Mouse (Mus musculus) liver, postnatal 0 days (tissue): ENCODE data around the gene Rev1. TPM values are rescaled to one million over a fixed set of nuclear protein-coding genes. Genes with fewer than 3 reads are reported as not detected.

ENCODE experiments used
- ATAC-seq: fragments of 200-750 bp; cut with Nextera tagmentation; 2 replicates; pipeline ENCODE4 v1.8.0; 2017; ENCODE audit warnings: mild to moderate bottlenecking, moderate library complexity
- DNase-seq: peaks from one replicate; pipeline ENCODE4 v3.0.0-alpha.2; 2016
- H3K27ac ChIP-seq: fragments of 300-500 bp; sonication (generic); 2 replicates; pipeline ENCODE4 v1.5.1; 2014; ENCODE audit warnings: antibody characterized with exemption, moderate library complexity, mild to moderate bottlenecking, low read depth
- H3K27me3 ChIP-seq: fragments of 300-500 bp; sonication (generic); 2 replicates; pipeline ENCODE4 v1.6.1; 2014; ENCODE audit warnings: low read length, control low read depth, mixed read lengths; ENCODE audit not compliant: insufficient read depth
- H3K36me3 ChIP-seq: fragments of 300-500 bp; sonication (generic); replicated peaks from 2 replicates; pipeline ENCODE4 v1.6.1; 2014; ENCODE audit warnings: mild to moderate bottlenecking, control low read depth, low read length, moderate library complexity, mixed read lengths; ENCODE audit not compliant: insufficient read depth
- H3K4me1 ChIP-seq: fragments of 300-500 bp; sonication (generic); 2 replicates; pipeline ENCODE4 v1.6.1; 2014; ENCODE audit warnings: antibody characterized with exemption, mild to moderate bottlenecking, control low read depth; ENCODE audit not compliant: insufficient read depth
- H3K4me2 ChIP-seq: fragments of 300-500 bp; sonication (generic); 2 replicates; pipeline ENCODE4 v1.6.1; 2014; ENCODE audit warnings: low read depth, mild to moderate bottlenecking, low read length, moderate library complexity, mixed read lengths
- H3K4me3 ChIP-seq: fragments of 300-500 bp; sonication (generic); 2 replicates; pipeline ENCODE4 v1.5.1; 2014; ENCODE audit warnings: low read depth, low read length
- H3K9ac ChIP-seq: fragments of 300-500 bp; sonication (generic); replicated peaks from 2 replicates; pipeline ENCODE4 v1.6.1; 2014; ENCODE audit warnings: mild to moderate bottlenecking, moderate library complexity
- H3K9me3 ChIP-seq: fragments of 300-500 bp; sonication (generic); 2 replicates; pipeline ENCODE4 v1.6.1; 2016; ENCODE audit warnings: mild to moderate bottlenecking, control low read depth, low read length, mixed read lengths
- CTCF ChIP-seq: sonication (generic); IDR thresholded peaks from 2 replicates; pipeline ENCODE4 v1.5.1; 2016; ENCODE audit warnings: antibody characterized with exemption, low read depth
- EP300 ChIP-seq: IDR thresholded peaks from 2 replicates; pipeline ENCODE4 v1.6.1; 2016; ENCODE audit warnings: antibody characterized with exemption, low read depth, mild to moderate bottlenecking
- WGBS: fragments of 180-500 bp; shearing (Covaris S2); extraction: QIAGEN DNeasy Blood & Tissue Kit; methylation state at CpG from one replicate; pipeline ENCODE4 v1.1.7; 2014; ENCODE audit not compliant: insufficient replicate concordance; 5-methylcytosine and 5-hydroxymethylcytosine counted together
- polyA plus RNA-seq: library from polyadenylated mRNA; unstranded; fragments of >200 nt; fragmentation: Nextera tagmentation; extraction: Ambion mirVana; gene quantifications from 2 replicates; pipeline ENCODE4 v1.2.1, GENCODE M21; 2015

The Rev1 gene
- polyA plus RNA-seq, 1 experiment from 2014 or later, result 8.8 TPM

DNA sequence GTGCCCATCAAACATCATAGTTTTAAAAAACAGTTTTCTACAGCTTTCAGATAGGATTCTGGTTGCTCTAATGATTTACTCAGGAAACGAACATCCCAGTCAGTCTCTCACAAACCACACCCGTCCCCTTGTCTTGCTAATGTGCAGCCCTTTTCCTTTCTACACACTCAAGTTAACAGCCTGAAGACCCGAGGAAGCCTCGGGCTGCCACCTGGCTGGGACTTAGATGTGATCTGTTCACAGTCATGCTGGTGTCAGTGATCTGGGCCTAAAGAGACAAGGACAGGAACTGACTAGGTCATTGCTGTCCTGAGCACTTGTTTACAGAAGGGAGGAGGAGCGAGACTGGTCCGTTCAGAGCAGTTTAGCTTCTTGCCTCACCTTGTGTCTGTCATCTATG lies 71.2 kb downstream of the Rev1 start:
- Histone ChIP-seq H3K9ac (no peak overlapping the region), H3K4me2 (no peak overlapping the region), H3K36me3 (peaks cover 59% of the 10 kb centered on the region), H3K4me1 (no peaks in the 10 kb centered on the region), H3K27me3 (no peaks in the 10 kb centered on the region), H3K27ac (peak overlapping the region; percentile 30; the same call in 1 of the 2 replicates), H3K4me3 (no peak overlapping the region), H3K9me3 (no peaks in the 10 kb centered on the region)
- WGBS, result 71% methylated on average over 6 of the region's 6 CpGs
- TF ChIP-seq CTCF, result no peak
- TF ChIP-seq EP300, result no peak
- no peak for DNase-seq
- ATAC-seq, result peak; percentile 74

DNA sequence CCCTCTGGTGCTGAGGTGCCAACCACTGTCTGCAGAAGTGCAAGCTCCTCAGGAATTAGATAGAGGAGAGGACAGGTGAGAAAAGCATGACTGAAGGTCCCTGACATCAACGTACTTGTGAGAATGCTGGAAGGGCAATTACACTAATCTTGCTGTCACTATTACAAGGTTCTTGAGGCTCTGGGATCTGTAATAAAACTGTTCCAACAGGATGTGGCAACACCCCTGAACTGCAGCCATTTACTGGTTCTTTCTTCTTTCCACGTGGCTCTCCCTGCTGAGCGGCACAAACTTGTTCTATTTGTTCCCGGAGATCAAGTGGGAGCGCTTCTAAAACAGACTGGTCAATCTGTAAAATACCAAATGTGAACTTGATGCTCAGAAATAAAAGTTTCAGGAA lies 74.4 kb downstream of the Rev1 start:
- Histone ChIP-seq H3K4me2 (no peak overlapping the region), H3K9me3 (no peaks in the 10 kb centered on the region), H3K27ac (no peak overlapping the region), H3K36me3 (peaks cover 78% of the 10 kb centered on the region), H3K9ac (no peak overlapping the region), H3K4me1 (no peaks in the 10 kb centered on the region), H3K4me3 (no peak overlapping the region), H3K27me3 (no peaks in the 10 kb centered on the region)
- TF ChIP-seq CTCF (no peak), EP300 (no peak)
- 93% methylated on average over 5 of the region's 5 CpGs for WGBS
- DNase-seq (no peak), ATAC-seq (no peak)

GRCm38 (mm10) chr1:38049562-38049961 lies 80.0 kb downstream of the Rev1 start:
- no peak for ATAC-seq
- Histone ChIP-seq H3K9me3 (no peaks in the 10 kb centered on the region), H3K4me2 (no peak overlapping the region), H3K27me3 (no peaks in the 10 kb centered on the region), H3K27ac (no peak overlapping the region), H3K36me3 (peaks cover 88% of the 10 kb centered on the region), H3K9ac (no peak overlapping the region), H3K4me1 (no peaks in the 10 kb centered on the region), H3K4me3 (no peak overlapping the region)
- TF ChIP-seq CTCF (no peak), EP300 (no peak)
- 28% methylated on average over 4 of the region's 4 CpGs for WGBS
- no peak for DNase-seq

- Histone ChIP-seq H3K27ac (no peak overlapping the region), H3K9me3 (no peaks in the 10 kb centered on the region), H3K4me3 (no peak overlapping the region), H3K4me2 (no peak overlapping the region), H3K36me3 (peaks cover 85% of the 10 kb centered on the region), H3K4me1 (no peaks in the 10 kb centered on the region), H3K27me3 (no peaks in the 10 kb centered on the region), H3K9ac (no peak overlapping the region)
- ATAC-seq, result peak; percentile 45; the same call in 1 of the 2 replicates
- DNase-seq, result no peak
- TF ChIP-seq CTCF, result no peak
- no peak for TF ChIP-seq EP300
- WGBS, result 83% methylated on average over 3 of the region's 3 CpGs
These were observed 81.5 kb downstream of the Rev1 start for GRCm38 (mm10) chr1:38048121-38048520.

GRCm38 (mm10) chr1:38038898-38039297 lies 90.7 kb downstream of the Rev1 start:
- Histone ChIP-seq H3K27ac (no peak overlapping the region), H3K4me3 (no peak overlapping the region), H3K9ac (no peak overlapping the region), H3K4me1 (no peaks in the 10 kb centered on the region), H3K36me3 (peaks cover 77% of the 10 kb centered on the region), H3K4me2 (no peak overlapping the region), H3K27me3 (no peaks in the 10 kb centered on the region), H3K9me3 (no peaks in the 10 kb centered on the region)
- ATAC-seq, result no peak
- 96% methylated on average over 2 of the region's 2 CpGs for WGBS
- TF ChIP-seq CTCF (no peak), EP300 (no peak)
- no peak for DNase-seq

DNA sequence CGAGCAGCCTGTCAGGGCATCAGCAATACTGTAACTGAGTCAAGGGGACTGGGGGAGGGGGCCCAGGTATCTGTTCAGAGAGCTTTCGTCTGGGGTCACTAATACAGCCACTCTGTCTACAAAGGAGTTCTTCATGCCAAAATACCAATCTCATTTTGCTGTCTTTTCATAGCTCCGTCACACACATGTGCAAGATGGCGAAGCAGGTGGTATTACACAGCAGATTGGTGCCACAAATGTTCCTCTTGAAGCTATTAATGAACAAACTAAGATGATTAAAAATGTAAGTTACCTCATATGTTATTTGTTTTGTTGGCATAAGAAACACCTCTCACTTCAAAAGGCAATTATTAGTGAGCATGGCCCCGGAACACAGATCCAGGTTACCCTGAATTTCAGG lies 92.2 kb downstream of the Rev1 start:
- no peak overlapping the region for H3K4me3 ChIP-seq
- H3K9ac ChIP-seq, result no peak overlapping the region
- no peak overlapping the region for H3K27ac ChIP-seq
- H3K9me3 ChIP-seq, result no peaks in the 10 kb centered on the region
- H3K4me1 ChIP-seq, result no peaks in the 10 kb centered on the region
- TF ChIP-seq EP300, result no peak
- no peak for TF ChIP-seq CTCF
- WGBS, result 90% methylated on average over 5 of the region's 5 CpGs
- no peaks in the 10 kb centered on the region for H3K27me3 ChIP-seq
- peaks cover 84% of the 10 kb centered on the region for H3K36me3 ChIP-seq
- DNase-seq, result no peak
- H3K4me2 ChIP-seq, result no peak overlapping the region
- no peak for ATAC-seq

DNA sequence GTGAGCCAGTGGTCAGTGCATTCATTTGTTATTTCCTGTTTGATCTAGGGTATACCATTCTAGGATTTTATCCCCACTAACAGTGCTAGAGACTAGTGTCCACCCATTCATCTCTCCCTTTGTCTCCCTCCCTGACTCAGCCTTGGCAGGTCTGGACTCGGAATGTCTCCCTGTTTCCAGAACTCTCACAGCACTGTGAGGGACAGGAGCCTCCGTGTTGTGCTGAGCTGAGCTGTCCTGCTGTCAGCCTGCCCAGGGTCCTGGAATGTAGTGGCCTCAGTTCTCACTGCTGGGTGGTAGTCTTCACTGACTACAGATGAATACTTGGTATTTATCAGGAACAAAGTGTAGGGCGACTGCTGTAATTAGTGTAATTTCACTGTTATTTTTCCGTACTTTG lies 94.1 kb downstream of the Rev1 start:
- Histone ChIP-seq H3K9me3 (no peaks in the 10 kb centered on the region), H3K27ac (no peak overlapping the region), H3K4me1 (no peaks in the 10 kb centered on the region), H3K36me3 (peaks cover 79% of the 10 kb centered on the region), H3K4me2 (no peak overlapping the region), H3K9ac (no peak overlapping the region), H3K4me3 (no peak overlapping the region), H3K27me3 (no peaks in the 10 kb centered on the region)
- TF ChIP-seq EP300 (no peak), CTCF (no peak)
- DNase-seq, result no peak
- no peak for ATAC-seq
- WGBS, result 88% methylated on average over 4 of the region's 4 CpGs
